Mouse (Mus musculus): ENCODE data around the gene Plekhg3.
A peak's percentile ranks its signal among the peaks of the same experiment; 100 is the strongest.

Plekhg3 gene

DNA sequence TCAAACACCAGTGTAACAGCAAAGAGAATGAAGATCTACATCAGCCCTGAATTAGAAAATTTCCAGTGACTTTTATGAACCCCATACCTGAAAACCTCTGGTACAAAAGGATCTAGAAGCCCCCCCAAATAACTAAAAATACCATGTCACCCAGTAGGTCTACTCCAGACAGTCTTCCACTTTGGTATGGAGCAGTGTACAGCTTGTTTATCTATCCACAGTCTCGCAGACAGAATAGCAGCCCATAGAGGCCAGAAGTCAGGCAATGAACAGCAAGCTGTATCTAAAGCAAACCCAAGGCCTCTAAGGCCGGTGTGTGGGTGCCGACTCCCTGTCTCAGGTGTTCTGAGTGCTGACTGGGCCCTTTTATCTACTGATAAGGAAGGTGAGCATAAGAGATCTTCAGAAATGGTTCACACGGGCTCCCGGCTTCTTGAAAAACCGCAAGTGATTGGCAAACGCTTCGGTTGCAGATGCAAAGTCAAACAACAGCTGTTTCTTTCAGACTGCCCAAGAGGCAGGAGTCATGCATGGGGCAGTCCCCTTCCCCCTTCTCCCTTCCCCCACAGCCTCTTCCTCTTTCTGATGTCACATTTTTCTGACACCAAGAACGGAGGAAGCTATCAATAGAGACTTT, 3.3 kb upstream of the Plekhg3 start:
- DNase-seq (ENCODE audit: low spot score), result no peak

DNA sequence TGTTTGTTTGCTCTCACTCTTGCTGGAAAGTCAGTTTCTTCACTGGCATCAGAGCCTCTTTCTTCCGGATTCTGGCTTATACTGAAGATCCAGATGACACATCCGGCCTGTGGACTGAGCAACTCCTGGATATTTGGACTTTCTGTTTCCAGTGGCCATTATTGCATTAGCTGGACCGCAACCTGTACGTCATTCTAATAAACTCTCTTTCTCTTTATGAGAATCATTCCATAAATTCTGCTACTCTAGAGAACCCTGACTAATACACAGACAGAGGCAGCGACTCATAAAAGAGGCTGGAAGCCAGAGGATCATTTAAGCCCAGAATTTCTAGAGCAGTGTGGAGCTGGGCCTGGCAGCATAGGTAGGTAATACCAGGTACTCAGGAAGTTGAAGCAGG, 1.9 kb upstream of the Plekhg3 start:
- DNase-seq (ENCODE audit: low spot score), result no peak

DNA sequence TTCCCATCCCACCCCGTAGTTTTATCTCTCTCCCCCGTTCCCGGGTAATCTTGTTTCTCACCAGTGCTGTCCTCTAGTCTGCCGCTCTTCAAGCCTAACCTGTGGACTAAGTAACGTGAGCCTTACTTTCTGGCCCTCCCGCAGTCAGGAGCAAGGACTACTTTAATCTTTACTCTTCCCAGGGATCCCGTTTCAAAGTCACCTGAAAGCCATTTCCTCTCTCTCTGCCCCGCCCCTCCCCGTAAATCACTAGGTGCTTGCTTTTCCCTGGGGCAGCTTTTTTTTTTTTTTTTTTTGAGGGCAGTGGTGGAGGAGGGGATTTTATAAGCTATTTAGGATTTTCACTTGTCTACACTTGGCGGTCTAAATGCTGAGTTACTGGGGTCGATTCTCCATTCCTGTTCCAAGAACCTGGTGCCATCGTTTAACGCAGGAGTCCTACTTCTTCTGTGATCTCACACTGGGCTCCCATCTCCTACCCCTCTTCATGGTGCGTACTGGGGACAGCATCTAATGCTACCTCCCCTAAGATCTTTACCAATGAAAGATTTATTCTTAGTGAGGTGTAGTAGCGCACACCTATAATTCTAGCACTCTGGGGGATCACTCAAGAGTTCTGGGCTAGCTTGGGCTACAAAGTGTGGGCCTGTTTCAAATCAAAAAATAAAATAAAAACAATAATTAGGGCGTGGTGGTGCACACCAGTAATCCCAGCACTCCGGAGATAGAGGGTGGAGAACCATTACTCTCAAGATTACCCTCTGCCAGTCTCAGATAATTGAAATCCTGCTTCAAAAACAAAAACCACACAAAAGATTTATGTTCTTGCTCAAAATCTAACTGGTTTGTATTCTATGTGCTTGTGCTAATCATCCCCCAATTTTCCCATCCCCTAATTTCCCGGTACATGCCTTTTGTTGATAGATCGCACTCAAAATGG, 1.6 kb downstream of the Plekhg3 start:
- peak; percentile 83 for DNase-seq (ENCODE audit: low spot score)

DNA sequence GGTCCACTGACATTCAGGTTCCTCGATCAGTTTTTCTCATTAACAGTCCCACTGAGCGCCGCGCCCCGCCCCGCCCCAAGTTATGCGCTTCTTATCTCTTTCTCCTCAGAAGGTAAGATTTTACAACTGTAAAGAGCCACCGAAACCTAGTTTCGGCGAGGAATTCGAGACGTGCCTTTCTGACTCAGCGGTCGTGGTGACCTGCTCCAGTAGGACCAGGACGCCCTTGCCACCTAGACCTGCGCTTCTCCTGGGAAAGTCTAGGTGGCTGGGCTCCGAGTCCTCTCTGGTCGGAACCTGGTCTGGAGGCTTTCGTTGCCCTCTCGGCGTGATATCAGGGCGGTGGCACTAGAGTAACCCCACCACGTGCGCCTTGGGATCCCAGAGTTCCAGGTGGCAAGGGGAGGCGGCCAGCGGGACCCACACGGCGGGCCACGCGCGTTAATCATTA, 2.3 kb downstream of the Plekhg3 start:
- no peak for DNase-seq (ENCODE audit: low spot score)

DNA sequence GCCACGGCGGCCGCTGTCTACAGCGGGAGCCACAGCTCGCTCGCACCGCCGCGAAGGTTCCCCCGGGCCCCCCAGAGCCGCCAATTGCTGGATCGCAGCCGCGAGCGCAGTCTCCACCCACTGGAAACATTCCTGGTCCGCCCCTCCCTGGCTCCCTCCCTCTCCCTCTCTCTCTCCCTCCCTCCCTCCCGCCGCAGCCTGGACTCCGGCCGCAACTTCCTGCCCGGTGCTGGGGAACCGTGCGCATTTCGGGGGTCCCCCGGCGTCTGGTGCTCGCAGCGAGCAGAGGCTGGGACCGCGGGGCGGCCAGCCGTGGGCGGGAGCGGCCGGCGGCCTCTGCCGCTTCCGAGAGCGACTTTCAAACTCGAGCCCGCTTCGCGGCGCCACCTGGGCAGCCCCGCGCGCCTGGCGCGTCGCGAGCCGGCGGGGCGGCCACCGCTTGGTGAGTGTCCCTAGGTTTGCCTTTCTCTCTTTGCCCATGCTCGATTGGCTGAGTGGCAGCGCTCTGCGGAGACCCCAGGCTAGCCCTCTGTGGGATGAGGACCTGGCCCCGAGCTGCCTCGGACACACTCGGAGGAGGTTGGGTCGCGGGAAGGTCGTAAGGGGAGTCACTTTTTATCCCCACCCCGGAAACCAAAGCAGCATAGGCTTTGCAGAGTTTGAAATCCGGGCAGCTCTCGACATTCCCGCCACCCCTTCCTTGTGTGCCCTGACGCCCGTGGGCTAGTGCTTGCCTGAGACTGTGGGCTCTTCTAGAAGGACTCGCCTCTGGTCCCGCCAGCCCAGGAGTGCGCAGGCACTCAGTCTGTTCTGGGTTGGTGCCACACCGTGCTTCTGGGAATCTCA, 2.9 kb downstream of the Plekhg3 start:
- peak; percentile 93 for DNase-seq (ENCODE audit: low spot score)

DNA sequence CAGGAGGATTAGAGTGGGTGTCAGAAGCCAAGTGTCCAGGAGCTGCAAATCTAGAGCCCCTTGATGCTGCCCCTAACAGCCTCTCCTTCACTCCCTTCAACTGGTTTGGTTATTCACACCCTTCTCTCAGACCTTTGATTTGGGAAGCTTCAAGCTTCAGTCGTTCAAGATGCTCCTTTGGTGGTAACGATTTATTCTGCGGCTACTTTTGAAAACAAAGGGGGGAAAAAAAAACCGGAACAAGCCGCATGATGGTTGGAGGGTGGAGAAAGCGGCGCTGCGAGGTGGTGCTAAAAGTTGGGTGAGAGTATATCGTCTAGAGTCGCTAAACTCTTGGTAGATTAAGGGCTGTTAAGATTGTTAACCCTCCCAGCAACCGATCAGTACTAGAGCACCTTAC, 3.5 kb downstream of the Plekhg3 start:
- no peak for DNase-seq (ENCODE audit: low spot score)

DNA sequence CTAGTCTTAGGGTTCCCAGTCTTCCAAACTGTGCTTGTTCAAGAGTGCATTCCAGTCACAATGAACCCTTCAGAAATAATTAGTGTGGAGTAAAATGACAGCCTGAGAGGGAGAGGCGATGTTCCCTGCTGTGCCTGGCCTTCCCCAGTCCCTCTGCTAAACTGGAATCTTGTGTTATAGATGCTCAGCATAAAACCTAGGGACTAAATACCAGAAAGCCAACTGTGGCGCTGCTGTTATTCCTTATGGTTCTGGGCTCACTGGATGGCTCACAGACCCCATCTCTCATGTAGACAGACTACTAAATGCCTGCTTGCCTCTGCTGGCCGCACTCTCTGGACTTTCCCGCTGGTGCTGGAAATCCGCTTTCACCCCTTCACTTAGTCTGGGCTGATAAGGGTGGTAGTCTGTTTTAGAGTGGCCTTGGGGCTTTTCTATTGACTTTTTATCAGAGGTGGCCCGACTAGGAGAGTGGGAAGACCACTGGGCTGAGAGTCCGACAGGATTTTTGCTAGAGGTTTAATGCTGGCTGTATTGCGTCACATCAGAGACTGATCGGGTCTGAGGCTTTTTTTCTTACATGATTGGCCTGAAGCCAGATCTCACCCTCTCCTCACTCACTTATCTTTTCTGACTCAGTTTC, 4.1 kb downstream of the Plekhg3 start:
- DNase-seq (ENCODE audit: low spot score), result peak; percentile 55

DNA sequence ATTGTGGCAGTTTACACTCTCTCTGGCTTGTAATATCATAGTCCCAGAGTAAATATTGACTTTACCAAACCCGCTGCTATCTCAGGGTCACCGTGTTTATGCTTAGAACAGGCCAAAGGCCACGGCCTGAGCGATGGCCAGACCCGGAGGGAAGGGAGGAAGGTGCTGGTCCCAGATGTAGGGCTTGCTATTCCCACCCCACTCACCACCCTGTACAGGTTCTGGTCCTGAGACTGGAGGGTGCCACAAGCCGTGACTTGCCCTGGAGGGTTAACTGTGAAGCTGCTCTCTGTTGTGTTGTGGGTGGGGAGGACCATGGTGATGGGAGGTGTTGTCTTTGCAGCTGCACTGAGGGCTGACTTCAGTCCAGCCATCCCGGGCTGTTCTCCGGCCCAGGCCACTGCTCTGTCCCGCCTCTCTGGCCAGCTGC, 4.8 kb downstream of the Plekhg3 start:
- DNase-seq (ENCODE audit: low spot score), result peak; percentile 81

DNA sequence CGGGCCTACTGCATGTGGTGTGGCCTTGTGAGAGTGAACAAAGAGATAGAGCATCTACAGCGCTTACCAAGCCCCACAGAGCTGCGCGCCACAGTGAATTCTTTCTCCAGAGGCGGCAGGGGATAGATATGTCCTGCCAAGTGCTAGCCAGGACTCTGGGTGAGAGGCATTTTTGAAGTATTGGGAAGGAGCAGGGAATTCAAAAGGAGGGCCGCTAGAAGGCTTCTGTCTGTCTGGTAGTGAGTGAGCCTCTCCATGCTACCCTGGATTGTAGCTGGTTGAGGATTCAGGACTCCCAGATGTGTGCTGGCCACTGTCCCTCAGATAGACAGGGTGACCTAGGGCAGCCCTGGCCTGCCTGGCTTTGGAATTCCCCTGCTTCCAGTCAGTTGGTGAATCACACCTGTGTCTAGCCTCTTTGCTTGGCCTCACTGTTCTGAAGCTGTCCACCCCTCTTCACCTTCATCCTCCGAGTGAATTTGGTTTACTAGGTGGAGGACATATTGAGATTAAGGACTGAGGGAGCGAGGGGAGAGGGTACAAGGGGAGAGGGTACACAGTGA, 6.0 kb downstream of the Plekhg3 start:
- DNase-seq (ENCODE audit: low spot score), result no peak

DNA sequence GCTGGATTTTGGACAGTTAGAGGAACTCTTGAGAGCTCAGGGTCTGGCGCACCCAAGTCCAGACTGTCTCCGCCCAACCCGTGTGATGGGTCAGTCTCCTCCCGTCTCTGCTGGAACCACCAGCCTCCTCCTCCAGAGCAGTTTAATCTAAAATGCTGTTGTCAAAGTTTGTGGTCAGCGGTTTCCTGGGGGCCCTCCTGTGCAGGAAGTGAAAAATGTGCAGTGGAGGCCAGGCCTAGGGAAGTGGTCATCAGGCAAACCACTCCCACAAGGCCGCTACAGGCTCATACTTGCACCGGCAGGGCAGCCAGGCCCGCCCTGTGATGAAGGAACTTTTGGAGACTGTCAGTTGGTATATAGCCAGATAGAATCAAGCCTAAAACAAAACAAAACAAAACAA, 6.7 kb downstream of the Plekhg3 start:
- DNase-seq (ENCODE audit: low spot score), result peak; percentile 61

DNA sequence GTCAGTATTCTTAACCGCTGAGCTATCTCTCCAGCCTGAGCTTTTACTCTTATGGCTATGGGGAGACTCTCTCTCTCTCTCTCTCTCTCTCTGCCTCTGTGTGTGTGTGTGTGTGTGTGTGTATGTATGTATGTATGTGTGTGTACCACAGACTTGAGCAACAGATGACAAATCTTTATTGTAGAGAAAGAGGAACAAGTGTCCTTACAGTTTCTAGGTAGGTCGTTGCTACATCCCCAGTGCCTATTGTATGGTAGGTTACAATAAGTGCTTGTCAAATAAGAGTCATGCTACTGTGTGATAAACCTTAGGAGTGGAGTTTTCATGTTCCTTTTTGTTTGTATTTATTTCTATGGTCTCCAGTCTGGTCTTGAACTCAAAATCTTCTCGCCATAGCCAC, 9.5 kb downstream of the Plekhg3 start:
- no peak for DNase-seq (ENCODE audit: low spot score)

DNA sequence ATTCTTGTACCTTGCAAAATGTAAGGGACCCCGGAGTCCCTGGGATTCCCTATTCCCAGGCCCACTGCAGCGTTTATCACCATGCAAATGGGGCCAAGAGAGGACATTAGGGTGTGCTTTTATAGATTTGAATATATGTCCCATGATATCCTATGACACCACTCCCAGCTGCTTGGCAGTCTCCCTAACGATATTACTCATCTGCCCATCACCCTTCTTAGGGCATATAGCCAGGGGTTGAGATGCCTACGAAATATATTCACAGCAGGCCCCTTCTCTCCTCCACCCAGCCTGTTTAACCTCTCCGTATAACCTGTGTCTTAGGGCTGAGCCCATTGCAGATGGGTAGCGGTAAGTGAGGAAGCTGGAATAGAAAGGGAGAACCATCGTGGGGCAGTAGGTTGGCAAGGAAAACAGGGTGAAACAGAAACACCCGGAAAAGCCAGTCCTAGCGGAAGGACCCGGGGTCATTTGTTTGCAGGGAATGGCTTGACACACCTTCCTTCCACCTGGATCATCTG, 10.1 kb downstream of the Plekhg3 start:
- no peak for DNase-seq (ENCODE audit: low spot score)

DNA sequence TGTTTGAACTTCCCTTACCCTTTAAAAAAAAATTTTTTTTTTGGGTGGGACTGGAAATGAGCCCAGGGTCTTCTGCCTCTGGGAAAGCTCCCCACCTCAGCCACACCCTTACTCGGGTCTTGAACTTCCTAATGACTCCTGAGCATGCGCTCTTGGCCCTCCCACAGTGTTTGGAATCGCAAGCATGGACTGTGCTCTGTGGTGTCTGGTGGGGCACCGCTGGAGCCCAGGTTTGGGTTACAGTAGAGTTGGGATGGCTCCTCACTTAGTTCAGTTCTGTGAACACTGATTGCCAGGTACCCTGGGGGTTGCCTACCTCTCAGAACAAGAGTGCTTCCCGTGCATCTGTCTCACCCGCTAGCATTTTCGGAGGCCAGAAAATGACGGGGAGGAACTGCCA, 10.8 kb downstream of the Plekhg3 start:
- DNase-seq (ENCODE audit: low spot score), result no peak

DNA sequence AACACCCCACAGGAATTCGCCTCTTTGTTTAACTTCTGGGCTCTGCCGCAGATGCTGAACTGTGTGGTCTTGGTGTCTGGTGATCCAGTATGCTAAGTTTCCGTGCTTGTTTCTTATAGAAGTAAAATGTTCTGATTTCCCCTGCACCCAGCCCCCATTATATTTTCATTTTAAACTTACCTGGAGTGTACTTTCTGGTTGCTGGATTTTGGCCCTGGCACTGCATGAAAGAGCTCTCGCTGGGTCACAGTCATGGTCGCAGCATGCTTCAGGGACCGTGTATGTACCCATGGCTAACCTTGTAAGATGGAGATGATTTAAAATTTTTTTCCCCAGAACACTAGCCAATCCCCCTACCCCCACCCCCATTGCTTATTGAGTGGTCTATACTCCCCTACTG, 11.2 kb downstream of the Plekhg3 start:
- DNase-seq (ENCODE audit: low spot score), result no peak

DNA sequence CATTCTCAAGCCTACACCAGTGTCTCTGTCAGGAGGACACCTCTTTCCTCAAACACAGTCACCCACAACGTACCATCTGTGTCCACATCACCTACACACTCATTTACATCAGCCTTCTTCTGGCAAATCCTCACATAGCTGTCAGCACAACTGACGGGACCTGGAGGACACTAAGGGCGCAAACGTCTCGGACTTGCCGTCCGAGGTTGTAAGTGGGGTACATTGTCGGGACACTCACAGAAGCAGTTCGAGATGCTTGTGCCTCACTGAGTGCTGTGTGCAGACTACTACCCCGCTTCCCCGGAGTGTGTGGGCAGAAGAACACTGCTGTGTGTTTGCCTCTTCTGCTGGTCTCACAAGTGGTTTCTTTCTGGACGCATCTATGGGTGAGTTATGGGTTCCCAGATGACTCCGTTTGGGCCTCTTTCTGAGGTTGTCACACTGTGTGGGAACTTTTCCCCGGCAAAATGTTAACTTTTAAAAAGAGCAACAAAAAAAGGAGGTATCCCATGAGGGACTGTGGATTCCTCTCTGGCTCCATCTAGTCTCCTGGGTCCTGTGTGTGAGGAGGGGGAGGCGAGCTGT, 15.2 kb downstream of the Plekhg3 start:
- no peak for DNase-seq (ENCODE audit: low spot score)

DNA sequence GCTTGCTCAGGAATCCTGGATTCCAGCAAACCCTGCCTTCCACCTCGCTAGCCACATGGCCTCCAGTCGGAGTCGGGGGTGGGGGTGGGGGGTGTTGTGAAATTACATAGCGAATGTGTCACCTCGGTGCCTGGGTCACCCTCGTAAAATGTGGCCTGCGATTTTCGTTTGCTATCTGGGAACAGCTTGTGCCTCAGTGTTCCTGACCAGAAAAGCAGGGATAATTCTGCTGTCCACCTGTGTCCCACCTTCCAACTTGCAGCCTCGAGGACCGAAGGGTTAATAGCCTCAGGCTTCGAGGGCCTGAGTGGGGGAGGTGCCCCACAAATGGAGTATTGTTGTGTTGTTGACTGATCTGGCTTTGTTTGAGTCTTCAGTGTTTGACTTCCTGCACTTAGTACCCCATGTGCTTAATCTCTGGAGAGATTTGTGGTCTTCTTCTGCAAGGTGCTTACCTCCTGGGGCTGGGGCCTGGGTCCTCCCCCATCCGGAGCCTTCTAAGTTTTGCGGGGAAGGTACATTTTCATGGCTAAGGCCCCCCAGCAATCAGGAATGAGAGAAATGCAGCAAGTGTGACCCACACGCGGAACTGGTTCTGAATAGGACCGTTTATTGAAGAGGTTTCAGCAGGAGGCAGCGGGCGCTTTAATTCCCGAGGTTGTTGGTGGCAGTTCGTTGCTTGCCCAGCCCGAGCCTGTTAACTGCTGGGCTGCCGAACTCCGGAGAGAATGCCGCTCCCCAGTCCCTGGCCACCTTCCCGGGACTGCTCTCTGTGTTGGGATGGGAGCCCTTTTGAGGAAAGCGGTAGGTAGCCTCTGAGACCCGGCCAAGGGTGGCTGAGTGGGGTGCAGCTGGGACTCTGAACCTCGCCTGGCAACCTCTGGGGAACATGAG, 15.9 kb downstream of the Plekhg3 start:
- peak; percentile 74 for DNase-seq (ENCODE audit: low spot score)

DNA sequence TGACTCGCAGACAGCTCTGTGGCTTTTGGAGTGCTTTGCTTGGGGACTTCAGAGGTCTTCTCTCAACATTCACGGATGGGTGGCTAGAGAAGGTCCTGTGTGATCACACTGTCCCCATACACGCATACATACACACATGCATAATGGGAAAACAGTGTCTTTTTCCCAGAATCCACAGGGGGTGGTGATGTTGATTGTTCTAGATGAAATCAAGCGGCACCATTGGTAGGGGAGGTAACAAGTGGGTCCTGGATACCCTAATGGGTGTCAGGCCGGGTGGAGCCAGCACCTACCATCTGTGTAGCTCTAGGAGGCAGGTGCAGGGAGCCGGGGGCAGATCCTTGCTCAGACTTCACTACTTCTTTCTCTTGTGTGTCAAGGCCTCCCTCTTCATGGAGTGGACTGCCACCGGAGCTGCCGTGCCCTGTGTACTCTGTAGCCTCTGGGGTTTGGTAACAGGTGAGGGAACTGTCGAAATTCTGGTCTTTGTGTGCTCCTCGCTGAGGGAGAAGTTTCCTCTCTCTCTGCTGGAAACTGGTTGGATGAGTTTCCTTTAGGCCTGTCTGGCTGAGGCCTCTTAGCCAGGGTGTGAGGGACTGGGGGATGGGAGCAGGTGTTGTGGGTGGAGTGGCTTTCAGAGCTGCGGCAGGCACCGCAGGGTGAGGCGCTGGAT, 16.9 kb downstream of the Plekhg3 start:
- DNase-seq (ENCODE audit: low spot score), result peak; percentile 62

DNA sequence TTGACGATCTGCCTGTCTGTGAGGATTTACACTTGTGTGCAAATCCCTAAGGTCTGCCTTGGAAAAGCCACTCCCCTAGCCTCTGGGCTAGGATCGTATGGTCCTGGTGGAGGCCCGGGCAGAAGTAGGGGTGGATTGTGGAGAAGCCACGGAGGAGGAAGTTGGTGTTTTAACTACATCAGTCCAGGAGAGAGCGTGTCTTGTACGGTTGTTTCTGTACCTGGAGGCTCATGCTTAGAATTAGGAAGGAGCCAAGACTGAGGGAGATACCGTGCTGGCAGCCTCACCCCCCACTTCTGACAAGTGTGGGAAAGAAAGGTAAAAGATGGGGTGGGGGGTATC, 17.4 kb downstream of the Plekhg3 start:
- no peak for DNase-seq (ENCODE audit: low spot score)

DNA sequence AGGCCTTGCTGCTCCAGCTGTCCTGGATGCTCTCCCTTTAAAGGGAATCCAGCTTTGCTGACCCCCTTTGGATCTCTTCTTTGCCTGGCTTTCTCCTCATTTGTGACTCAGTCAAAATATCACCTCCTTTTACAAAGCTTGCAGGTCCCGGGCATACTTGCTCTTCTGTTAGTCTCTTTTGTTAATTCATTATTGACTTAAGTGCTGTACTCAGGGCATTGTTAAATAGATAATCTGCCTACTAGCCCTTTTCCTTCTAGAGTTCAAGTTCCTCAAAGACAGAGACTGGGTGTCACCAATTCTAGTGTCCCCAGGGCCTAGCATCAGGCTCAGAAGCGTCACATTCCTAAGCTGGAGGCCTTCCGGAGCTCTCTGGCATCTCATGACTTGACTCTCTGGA, 18.5 kb downstream of the Plekhg3 start:
- no peak for DNase-seq (ENCODE audit: low spot score)

DNA sequence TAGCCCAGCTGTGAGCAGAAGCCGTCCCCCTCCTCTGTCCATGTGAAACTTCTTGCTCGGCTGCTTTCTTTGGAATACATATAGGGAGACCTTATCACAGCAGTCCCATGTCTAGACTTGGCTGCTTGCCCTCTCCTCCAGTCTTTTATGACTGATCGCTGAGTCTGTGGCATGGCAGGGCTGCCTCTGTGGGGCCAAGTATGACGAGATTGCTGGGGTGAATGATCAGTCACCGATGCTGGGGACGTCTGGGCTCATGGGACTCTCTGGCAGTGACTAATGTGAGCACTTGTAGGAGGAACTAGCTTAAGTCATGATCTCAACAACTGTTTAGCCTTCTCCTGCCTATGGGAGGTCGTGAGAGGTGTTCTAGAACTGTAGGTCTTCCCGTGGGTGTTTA, 21.6 kb downstream of the Plekhg3 start:
- DNase-seq (ENCODE audit: low spot score), result no peak
